Mouse (Mus musculus) liver, adult 2 months (tissue): ENCODE results near the gene Nxpe2. TPM values are rescaled to one million over a fixed set of nuclear protein-coding genes. Genes with fewer than 3 reads are reported as not detected.
A peak's percentile ranks its signal among the peaks of the same experiment; 100 is the strongest.

Experiments used
- DNase-seq: peaks from one replicate; pipeline ENCODE4 v3.0.0-alpha.2; 2011; ENCODE audit warnings: low read depth, low spot score; ENCODE audit errors: extremely low read depth
- H3K27ac ChIP-seq: fragments of 200-500 bp; replicated peaks from 2 replicates; pipeline ENCODE4 v1.5.1; 2012; ENCODE audit warnings: low read depth, mild to moderate bottlenecking, control low read depth, inconsistent platforms, low read length; ENCODE audit not compliant: insufficient read depth
- H3K27me3 ChIP-seq: fragments of 200-500 bp; 2 replicates; pipeline ENCODE4 v1.6.1; 2012; ENCODE audit warnings: mild to moderate bottlenecking, moderate library complexity, low read length, inconsistent platforms; ENCODE audit not compliant: control insufficient read depth, insufficient read depth
- H3K36me3 ChIP-seq: fragments of 200-500 bp; 2 replicates; pipeline ENCODE4 v1.6.1; 2012; ENCODE audit warnings: low read length, inconsistent platforms; ENCODE audit not compliant: control insufficient read depth, insufficient read depth
- H3K4me1 ChIP-seq: fragments of 200-500 bp; 2 replicates; pipeline ENCODE4 v1.6.1; 2011; ENCODE audit warnings: low read length; ENCODE audit not compliant: control insufficient read depth, insufficient read depth
- H3K4me3 ChIP-seq: fragments of 200-500 bp; 2 replicates; pipeline ENCODE4 v1.5.1; 2011; ENCODE audit warnings: low read depth, mild to moderate bottlenecking, control low read depth, low read length, moderate library complexity; ENCODE audit not compliant: insufficient read depth
- H3K79me2 ChIP-seq: fragments of 200-500 bp; 2 replicates; pipeline ENCODE4 v1.6.1; 2012; ENCODE audit warnings: inconsistent platforms, mild to moderate bottlenecking, low read length, moderate library complexity; ENCODE audit not compliant: control insufficient read depth, insufficient read depth
- H3K9ac ChIP-seq: fragments of 200-500 bp; 2 replicates; pipeline ENCODE4 v1.6.1; 2012; ENCODE audit warnings: low read depth, mild to moderate bottlenecking, control low read depth, inconsistent platforms, low read length
- CTCF ChIP-seq: fragments of 200-500 bp; IDR thresholded peaks from 2 replicates; pipeline ENCODE4 v1.5.1; 2011; ENCODE audit warnings: low read depth, low read length, control low read depth
- POLR2A ChIP-seq: fragments of 200-500 bp; IDR thresholded peaks from 2 replicates; pipeline ENCODE4 v1.6.1; 2011; ENCODE audit warnings: low read length, control low read depth; ENCODE audit not compliant: insufficient read depth; ENCODE audit errors: extremely low read depth
- WGBS: fragments of 180-500 bp; shearing (Covaris S2); methylation state at CpG from one replicate; pipeline ENCODE4 v1.1.7; 2018; 5-methylcytosine and 5-hydroxymethylcytosine counted together
- polyA plus RNA-seq: library from polyadenylated mRNA; depleted of rRNA; stranded (reverse); fragments of >200 nt; gene quantifications from 2 replicates; pipeline ENCODE4 v1.2.3, GENCODE M21; 2012
- total RNA-seq: library from RNA; depleted of rRNA; stranded (reverse); fragments of >200 nt; gene quantifications from 2 replicates; pipeline ENCODE4 v1.2.3, GENCODE M21; 2014

Nxpe2 gene
- total and polyA plus RNA-seq, 2 experiments: 12.6 to 21.4 TPM

GRCm38 (mm10) chr9:48345456-48345855, 7.8 kb downstream of the Nxpe2 start:
- H3K4me1 ChIP-seq: peaks cover 10% of the 10 kb centered on the region
- peak; percentile 79 for DNase-seq
- no peak overlapping the region for H3K4me3 ChIP-seq
- no peak for TF ChIP-seq POLR2A
- TF ChIP-seq CTCF: no peak
- H3K27me3 ChIP-seq: no peaks in the 10 kb centered on the region
- H3K36me3 ChIP-seq: no peaks in the 10 kb centered on the region
- 49% methylated on average over 9 of the region's 9 CpGs for WGBS
- H3K79me2 ChIP-seq: no peaks in the 10 kb centered on the region
- H3K9ac ChIP-seq: no peak overlapping the region
- no peak overlapping the region for H3K27ac ChIP-seq

GRCm38 (mm10) chr9:48340708-48341380, 12.4 kb downstream of the Nxpe2 start:
- H3K9ac ChIP-seq: peak overlapping the region; percentile 54; the same call in 1 of the 2 replicates
- no peak overlapping the region for H3K27ac ChIP-seq
- no peaks in the 10 kb centered on the region for H3K27me3 ChIP-seq
- no peak for TF ChIP-seq CTCF
- TF ChIP-seq POLR2A: no peak
- peak; percentile 75 for DNase-seq
- no peaks in the 10 kb centered on the region for H3K79me2 ChIP-seq
- peak overlapping the region; percentile 28 for H3K4me3 ChIP-seq
- peaks cover 12% of the 10 kb centered on the region for H3K4me1 ChIP-seq
- no peaks in the 10 kb centered on the region for H3K36me3 ChIP-seq
- 39% methylated on average over 10 of the region's 10 CpGs for WGBS

GRCm38 (mm10) chr9:48339563-48339962, 13.7 kb downstream of the Nxpe2 start:
- Histone ChIP-seq H3K4me1 (peaks cover 12% of the 10 kb centered on the region), H3K79me2 (no peaks in the 10 kb centered on the region), H3K4me3 (no peak overlapping the region), H3K27ac (no peak overlapping the region), H3K36me3 (no peaks in the 10 kb centered on the region), H3K9ac (no peak overlapping the region), H3K27me3 (no peaks in the 10 kb centered on the region)
- no peak for DNase-seq
- 48% methylated on average over 5 of the region's 5 CpGs for WGBS
- TF ChIP-seq POLR2A (no peak), CTCF (no peak)

- Histone ChIP-seq H3K4me3 (no peak overlapping the region), H3K27me3 (no peaks in the 10 kb centered on the region), H3K4me1 (peaks cover 12% of the 10 kb centered on the region), H3K9ac (no peak overlapping the region), H3K79me2 (no peaks in the 10 kb centered on the region), H3K27ac (no peak overlapping the region), H3K36me3 (no peaks in the 10 kb centered on the region)
- no peak for DNase-seq
- WGBS: 54% methylated on average over 4 of the region's 4 CpGs
- TF ChIP-seq CTCF (no peak), POLR2A (no peak)
Measured at GRCm38 (mm10) chr9:48338783-48339455, 14.3 kb downstream of the Nxpe2 start.

- no peak for DNase-seq
- Histone ChIP-seq H3K36me3 (no peaks in the 10 kb centered on the region), H3K27ac (no peak overlapping the region), H3K4me3 (no peak overlapping the region), H3K79me2 (no peaks in the 10 kb centered on the region), H3K4me1 (no peaks in the 10 kb centered on the region), H3K27me3 (no peaks in the 10 kb centered on the region), H3K9ac (no peak overlapping the region)
- WGBS: 83% methylated on average over 7 of the region's 7 CpGs
- no peak for TF ChIP-seq POLR2A
- no peak for TF ChIP-seq CTCF
Measured at GRCm38 (mm10) chr9:48329597-48329996, 23.7 kb downstream of the Nxpe2 start.

- Histone ChIP-seq H3K27ac (no peak overlapping the region), H3K4me3 (no peak overlapping the region), H3K4me1 (no peaks in the 10 kb centered on the region), H3K36me3 (no peaks in the 10 kb centered on the region), H3K79me2 (no peaks in the 10 kb centered on the region), H3K27me3 (no peaks in the 10 kb centered on the region), H3K9ac (no peak overlapping the region)
- no peak for DNase-seq
- no peak for TF ChIP-seq POLR2A
- TF ChIP-seq CTCF: no peak
- WGBS: 88% methylated on average over 9 of the region's 9 CpGs
Measured at GRCm38 (mm10) chr9:48326338-48326737, 26.9 kb downstream of the Nxpe2 start.
